Mouse (Mus musculus): Measurements from ENCODE around the gene Fndc7.

- TF ChIP-seq POLR2A (IDR thresholded peaks at IDR 0.05; ENCODE audit: borderline replicate concordance, control insufficient read depth, low read depth, low read length) (no peak), CTCF (IDR thresholded peaks at IDR 0.05; ENCODE audit: control insufficient read depth, insufficient read depth, low read length) (no peak)
Measured at GRCm38 (mm10) chr3:108879836-108880435, 9.9 kb downstream of the Fndc7 start.

Data from bone marrow, adult 2 months (tissue).